Comparison of ENCODE assay signal across 24 mouse cellular contexts in genomic region chrX:13233631-13234030, GRCm38 (mm10).
"Had no signal": no experiment of that assay in that cellular context is flagged by ENCODE, and none has a peak within 500 bp of the region (broad histone marks: within the 10 kb centered on the region; RNA-seq: fewer than 3 reads in every experiment).

No protein-coding gene starts in this region.

- H3K9ac ChIP-seq: heart, embryonic 12.5 days; hindbrain, embryonic 12.5 days; hindbrain, embryonic 14.5 days; intestine, embryonic 15.5 days; limb, embryonic 12.5 days; liver, embryonic 15.5 days had no signal

- DNase-seq: gastrocnemius, adult 2 months; gastrocnemius, postnatal 10 days; gastrocnemius, postnatal 25 days; heart, adult 2 months; heart, postnatal 10 days; heart, postnatal 4 days; kidney, adult 18-20 months; kidney, adult 8-10 months; kidney, postnatal 10 days; kidney, postnatal 25 days; kidney, postnatal 4 days had no signal

- H3K27me3 ChIP-seq: liver, embryonic 15.5 days had no signal

- ATAC-seq: hindbrain, embryonic 16.5 days; inflammation-experienced regulatory T-cells, adult 6 months; intestine, embryonic 15.5 days had no signal

- H3K9me3 ChIP-seq: heart, embryonic 10.5 days; heart, embryonic 12.5 days; hindbrain, embryonic 10.5 days; hindbrain, embryonic 12.5 days; intestine, embryonic 15.5 days; limb, embryonic 10.5 days; limb, embryonic 12.5 days; liver, embryonic 15.5 days had no signal

- H3K4me3 ChIP-seq: gastrocnemius, adult 2 months; heart, adult 2 months; heart, embryonic 10.5 days; heart, embryonic 12.5 days; hindbrain, embryonic 10.5 days; hindbrain, embryonic 12.5 days; intestine, embryonic 15.5 days; layer of hippocampus, adult 2 months; left cerebral cortex, adult 2 months; limb, embryonic 10.5 days; limb, embryonic 12.5 days; liver, embryonic 15.5 days had no signal

- H3K4me2 ChIP-seq: heart, embryonic 12.5 days; hindbrain, embryonic 12.5 days; hindbrain, embryonic 14.5 days; intestine, embryonic 15.5 days; limb, embryonic 12.5 days; liver, embryonic 15.5 days had no signal

- H3K36me3 ChIP-seq: heart, embryonic 10.5 days; heart, embryonic 12.5 days; hindbrain, embryonic 10.5 days; hindbrain, embryonic 12.5 days; intestine, embryonic 15.5 days; limb, embryonic 10.5 days; limb, embryonic 12.5 days; liver, embryonic 15.5 days had no signal

- H3K27ac ChIP-seq: gastrocnemius, adult 2 months; heart, adult 2 months; heart, embryonic 10.5 days; hindbrain, embryonic 10.5 days; hindbrain, embryonic 12.5 days; hindbrain, embryonic 14.5 days; intestine, embryonic 15.5 days; layer of hippocampus, adult 2 months; left cerebral cortex, adult 2 months; liver, embryonic 15.5 days had no signal

- H3K4me1 ChIP-seq: heart, embryonic 12.5 days; intestine, embryonic 15.5 days had no signal
